Mouse (Mus musculus): ENCODE results near the gene Palm. TPM values are rescaled to one million over a fixed set of nuclear protein-coding genes. Genes with fewer than 3 reads are reported as not detected.

Palm gene
- polyA plus RNA-seq, 1 experiment = 53.3 TPM

- no peak within 1 kb of the TSS for H3K4me3 ChIP-seq (ENCODE audit: low read depth, low read length)
- no peak within 1 kb of the TSS for H3K9ac ChIP-seq (ENCODE audit: low read depth, poor library complexity, severe bottlenecking)
- peaks cover 19% of the 10 kb centered on the region for H3K4me1 ChIP-seq (ENCODE audit: control insufficient read depth, insufficient read depth, low read length)
- no peak within 1 kb of the TSS for H3K27ac ChIP-seq (ENCODE audit: insufficient read depth, low read length)
- H3K9me3 ChIP-seq (replicated peaks; ENCODE audit: control insufficient read depth, insufficient read depth, low read length, poor library complexity, severe bottlenecking) = no peaks in the 10 kb centered on the region
- TF ChIP-seq POLR2A (IDR thresholded peaks at IDR 0.05; ENCODE audit: insufficient read depth, low read length) (no peak), EP300 (IDR thresholded peaks at IDR 0.05; ENCODE audit: insufficient read depth, low read depth, low read length) (no peak), CTCF (IDR thresholded peaks at IDR 0.05; ENCODE audit: low read depth, low read length) (peak; percentile 19)
- H3K27me3 ChIP-seq (ENCODE audit: control insufficient read depth, insufficient read depth, low read length, poor library complexity, severe bottlenecking) = no peaks in the 10 kb centered on the region
- no peaks in the 10 kb centered on the region for H3K36me3 ChIP-seq (ENCODE audit: control insufficient read depth, insufficient read depth, low read length, poor library complexity, severe bottlenecking)
These were observed 27.4 kb downstream of the Palm start, which contains the start of gene Misp for GRCm38 (mm10) chr10:79820782-79821181. TSS of gene Misp (plus strand) at chr10:79820989.

- no peaks in the 10 kb centered on the region for H3K27me3 ChIP-seq (ENCODE audit: control insufficient read depth, insufficient read depth, low read length, poor library complexity, severe bottlenecking)
- no peak overlapping the region for H3K27ac ChIP-seq (ENCODE audit: insufficient read depth, low read length)
- no peaks in the 10 kb centered on the region for H3K36me3 ChIP-seq (ENCODE audit: control insufficient read depth, insufficient read depth, low read length, poor library complexity, severe bottlenecking)
- no peaks in the 10 kb centered on the region for H3K9me3 ChIP-seq (replicated peaks; ENCODE audit: control insufficient read depth, insufficient read depth, low read length, poor library complexity, severe bottlenecking)
- H3K9ac ChIP-seq (ENCODE audit: low read depth, poor library complexity, severe bottlenecking) = no peak overlapping the region
- TF ChIP-seq EP300 (IDR thresholded peaks at IDR 0.05; ENCODE audit: insufficient read depth, low read depth, low read length) = no peak
- no peak for TF ChIP-seq CTCF (IDR thresholded peaks at IDR 0.05; ENCODE audit: low read depth, low read length)
- TF ChIP-seq POLR2A (IDR thresholded peaks at IDR 0.05; ENCODE audit: insufficient read depth, low read length) = no peak
- peaks cover 19% of the 10 kb centered on the region for H3K4me1 ChIP-seq (ENCODE audit: control insufficient read depth, insufficient read depth, low read length)
- H3K4me3 ChIP-seq (ENCODE audit: low read depth, low read length) = no peak overlapping the region
These were observed 28.4 kb downstream of the Palm start for GRCm38 (mm10) chr10:79821731-79822130.

GRCm38 (mm10) chr10:79822372-79822771, 29.0 kb downstream of the Palm start:
- Histone ChIP-seq H3K9me3 (replicated peaks; ENCODE audit: control insufficient read depth, insufficient read depth, low read length, poor library complexity, severe bottlenecking) (no peaks in the 10 kb centered on the region), H3K27me3 (ENCODE audit: control insufficient read depth, insufficient read depth, low read length, poor library complexity, severe bottlenecking) (no peaks in the 10 kb centered on the region), H3K27ac (ENCODE audit: insufficient read depth, low read length) (no peak overlapping the region), H3K4me3 (ENCODE audit: low read depth, low read length) (no peak overlapping the region), H3K9ac (ENCODE audit: low read depth, poor library complexity, severe bottlenecking) (no peak overlapping the region), H3K36me3 (ENCODE audit: control insufficient read depth, insufficient read depth, low read length, poor library complexity, severe bottlenecking) (no peaks in the 10 kb centered on the region), H3K4me1 (ENCODE audit: control insufficient read depth, insufficient read depth, low read length) (peaks cover 19% of the 10 kb centered on the region)
- TF ChIP-seq CTCF (IDR thresholded peaks at IDR 0.05; ENCODE audit: low read depth, low read length) (no peak), EP300 (IDR thresholded peaks at IDR 0.05; ENCODE audit: insufficient read depth, low read depth, low read length) (0 out of 2 replicates have a peak, but pooled peaks have one; percentile 22)

GRCm38 (mm10) chr10:79823011-79823410, 29.6 kb downstream of the Palm start:
- Histone ChIP-seq H3K27me3 (ENCODE audit: control insufficient read depth, insufficient read depth, low read length, poor library complexity, severe bottlenecking) (no peaks in the 10 kb centered on the region), H3K36me3 (ENCODE audit: control insufficient read depth, insufficient read depth, low read length, poor library complexity, severe bottlenecking) (no peaks in the 10 kb centered on the region), H3K27ac (ENCODE audit: insufficient read depth, low read length) (no peak overlapping the region), H3K4me3 (ENCODE audit: low read depth, low read length) (no peak overlapping the region), H3K9me3 (replicated peaks; ENCODE audit: control insufficient read depth, insufficient read depth, low read length, poor library complexity, severe bottlenecking) (no peaks in the 10 kb centered on the region), H3K9ac (ENCODE audit: low read depth, poor library complexity, severe bottlenecking) (no peak overlapping the region), H3K4me1 (ENCODE audit: control insufficient read depth, insufficient read depth, low read length) (peaks cover 19% of the 10 kb centered on the region)
- no peak for TF ChIP-seq POLR2A (IDR thresholded peaks at IDR 0.05; ENCODE audit: insufficient read depth, low read length)
- no peak for TF ChIP-seq CTCF (IDR thresholded peaks at IDR 0.05; ENCODE audit: low read depth, low read length)
- no peak for TF ChIP-seq EP300 (IDR thresholded peaks at IDR 0.05; ENCODE audit: insufficient read depth, low read depth, low read length)

GRCm38 (mm10) chr10:79824413-79824812, 31.0 kb downstream of the Palm start:
- H3K4me3 ChIP-seq (ENCODE audit: low read depth, low read length) = no peak overlapping the region
- peaks cover 15% of the 10 kb centered on the region for H3K4me1 ChIP-seq (ENCODE audit: control insufficient read depth, insufficient read depth, low read length)
- H3K9ac ChIP-seq (ENCODE audit: low read depth, poor library complexity, severe bottlenecking) = no peak overlapping the region
- H3K9me3 ChIP-seq (replicated peaks; ENCODE audit: control insufficient read depth, insufficient read depth, low read length, poor library complexity, severe bottlenecking) = no peaks in the 10 kb centered on the region
- TF ChIP-seq POLR2A (IDR thresholded peaks at IDR 0.05; ENCODE audit: insufficient read depth, low read length) = no peak
- no peak for TF ChIP-seq CTCF (IDR thresholded peaks at IDR 0.05; ENCODE audit: low read depth, low read length)
- TF ChIP-seq EP300 (IDR thresholded peaks at IDR 0.05; ENCODE audit: insufficient read depth, low read depth, low read length) = no peak
- no peaks in the 10 kb centered on the region for H3K27me3 ChIP-seq (ENCODE audit: control insufficient read depth, insufficient read depth, low read length, poor library complexity, severe bottlenecking)
- no peak overlapping the region for H3K27ac ChIP-seq (ENCODE audit: insufficient read depth, low read length)
- H3K36me3 ChIP-seq (ENCODE audit: control insufficient read depth, insufficient read depth, low read length, poor library complexity, severe bottlenecking) = no peaks in the 10 kb centered on the region

- Histone ChIP-seq H3K4me1 (ENCODE audit: control insufficient read depth, insufficient read depth, low read length) (no peaks in the 10 kb centered on the region), H3K9ac (ENCODE audit: low read depth, poor library complexity, severe bottlenecking) (no peak overlapping the region), H3K9me3 (replicated peaks; ENCODE audit: control insufficient read depth, insufficient read depth, low read length, poor library complexity, severe bottlenecking) (no peaks in the 10 kb centered on the region), H3K4me3 (ENCODE audit: low read depth, low read length) (no peak overlapping the region), H3K27me3 (ENCODE audit: control insufficient read depth, insufficient read depth, low read length, poor library complexity, severe bottlenecking) (no peaks in the 10 kb centered on the region), H3K27ac (ENCODE audit: insufficient read depth, low read length) (no peak overlapping the region), H3K36me3 (ENCODE audit: control insufficient read depth, insufficient read depth, low read length, poor library complexity, severe bottlenecking) (no peaks in the 10 kb centered on the region)
- TF ChIP-seq POLR2A (IDR thresholded peaks at IDR 0.05; ENCODE audit: insufficient read depth, low read length) (no peak), EP300 (IDR thresholded peaks at IDR 0.05; ENCODE audit: insufficient read depth, low read depth, low read length) (no peak), CTCF (IDR thresholded peaks at IDR 0.05; ENCODE audit: low read depth, low read length) (no peak)
These were observed 38.2 kb downstream of the Palm start for GRCm38 (mm10) chr10:79831583-79831982.

All from ES-Bruce4 (cell line).